Mouse (Mus musculus) retina, adult 2 months (tissue): ENCODE results near the gene Tmem8.
"Not testable (repeated sequence)": the region's sequence is repeated elsewhere in the genome, so short reads cannot be mapped to it uniquely, and the experiment has no call there.

ENCODE experiments used
- DNase-seq: peaks from one replicate; pipeline ENCODE4 v3.0.0-alpha.2; 2012; ENCODE audit warnings: low read depth, low spot score

Gene Tmem8

GRCm38 (mm10) chr17:26111024-26111423 is 2.1 kb upstream of the Tmem8 start:
- DNase-seq = no peak

- DNase-seq = no peak
Measured at GRCm38 (mm10) chr17:26111722-26112121, 1.4 kb upstream of the Tmem8 start.

- DNase-seq = no peak
Measured at GRCm38 (mm10) chr17:26112751-26113150, 348 bp upstream of the Tmem8 start.

- DNase-seq = no peak
Measured at GRCm38 (mm10) chr17:26114061-26114460, 962 bp downstream of the Tmem8 start.

GRCm38 (mm10) chr17:26114461-26114860 is 1.4 kb downstream of the Tmem8 start:
- not testable (repeated sequence) for DNase-seq

GRCm38 (mm10) chr17:26115205-26115898 is 2.3 kb downstream of the Tmem8 start:
- DNase-seq = no peak

GRCm38 (mm10) chr17:26115956-26116487 is 2.9 kb downstream of the Tmem8 start:
- DNase-seq = no peak

GRCm38 (mm10) chr17:26116503-26117258 is 3.6 kb downstream of the Tmem8 start:
- DNase-seq = no peak

GRCm38 (mm10) chr17:26119766-26120710 is 6.9 kb downstream of the Tmem8 start:
- no peak for DNase-seq

GRCm38 (mm10) chr17:26122431-26123140 is 9.5 kb downstream of the Tmem8 start:
- DNase-seq = no peak

GRCm38 (mm10) chr17:26123267-26123684 is 10.2 kb downstream of the Tmem8 start, which contains the start of gene Mrpl28:
Mrpl28 (plus strand) TSS chr17:26123500.
- DNase-seq = peak; percentile 97

- no peak for DNase-seq
Measured at GRCm38 (mm10) chr17:26124560-26124959, 11.5 kb downstream of the Tmem8 start.

- no peak for DNase-seq
Measured at GRCm38 (mm10) chr17:26125226-26125625, 12.1 kb downstream of the Tmem8 start.

GRCm38 (mm10) chr17:26131062-26131732 is 18.1 kb downstream of the Tmem8 start:
- DNase-seq = no peak

- peak; percentile 45 for DNase-seq
Measured at GRCm38 (mm10) chr17:26131856-26132853, 19.1 kb downstream of the Tmem8 start.

GRCm38 (mm10) chr17:26137106-26137750 is 24.1 kb downstream of the Tmem8 start:
- DNase-seq = no peak

GRCm38 (mm10) chr17:26137751-26138130 is 24.6 kb downstream of the Tmem8 start:
- DNase-seq = no peak

- peak; percentile 78 for DNase-seq
Measured at GRCm38 (mm10) chr17:26138239-26138836, 25.2 kb downstream of the Tmem8 start, which contains the start of gene Axin1. Axin1 (plus strand) TSS chr17:26138688.
